Mouse (Mus musculus) kidney, embryonic 15.5 days (tissue): Measurements from ENCODE around the gene Rere. TPM values are rescaled to one million over a fixed set of nuclear protein-coding genes. Genes with fewer than 3 reads are reported as not detected.
A peak's percentile ranks its signal among the peaks of the same experiment; 100 is the strongest.

Source experiments
- ATAC-seq: fragments of 200-750 bp; cut with Nextera tagmentation; replicated peaks from 2 replicates; pipeline ENCODE4 v1.8.0; 2017; ENCODE audit warnings: moderate TSS enrichment; ENCODE audit not compliant: low FRiP score
- H3K27ac ChIP-seq: fragments of 300-500 bp; sonication (generic); 2 replicates; pipeline ENCODE4 v1.5.1; 2015; ENCODE audit warnings: mild to moderate bottlenecking, inconsistent platforms
- H3K27me3 ChIP-seq: fragments of 300-500 bp; sonication (generic); 2 replicates; pipeline ENCODE4 v1.6.1; 2015; ENCODE audit warnings: inconsistent platforms
- H3K36me3 ChIP-seq: fragments of 300-500 bp; sonication (generic); 2 replicates; pipeline ENCODE4 v1.6.1; 2015; ENCODE audit warnings: inconsistent platforms
- H3K4me1 ChIP-seq: fragments of 300-500 bp; sonication (generic); 2 replicates; pipeline ENCODE4 v1.6.1; 2015; ENCODE audit warnings: inconsistent platforms
- H3K4me2 ChIP-seq: fragments of 300-500 bp; sonication (generic); 2 replicates; pipeline ENCODE4 v1.6.1; 2015; ENCODE audit warnings: moderate library complexity, mild to moderate bottlenecking, inconsistent platforms
- H3K4me3 ChIP-seq: fragments of 300-500 bp; sonication (generic); replicated peaks from 2 replicates; pipeline ENCODE4 v1.5.1; 2015; ENCODE audit warnings: mild to moderate bottlenecking, inconsistent platforms
- H3K9ac ChIP-seq: fragments of 300-500 bp; sonication (generic); 2 replicates; pipeline ENCODE4 v1.6.1; 2015; ENCODE audit warnings: mild to moderate bottlenecking, inconsistent platforms
- H3K9me3 ChIP-seq: fragments of 300-500 bp; sonication (generic); replicated peaks from 2 replicates; pipeline ENCODE4 v1.6.1; 2016; ENCODE audit warnings: inconsistent platforms
- WGBS: fragments of 180-500 bp; shearing (Covaris S2); methylation state at CpG from one replicate; pipeline ENCODE4 v1.1.7; 2015; ENCODE audit warnings: mixed read lengths; 5-methylcytosine and 5-hydroxymethylcytosine counted together
- polyA plus RNA-seq: library from polyadenylated mRNA; unstranded; fragments of >200 nt; fragmentation: Nextera tagmentation; extraction: Ambion mirVana; gene quantifications from 2 replicates; pipeline ENCODE4 v1.2.1, GENCODE M21; 2015

The Rere gene
- polyA plus RNA-seq, 1 experiment from 2014 or later: 35.1 TPM

DNA sequence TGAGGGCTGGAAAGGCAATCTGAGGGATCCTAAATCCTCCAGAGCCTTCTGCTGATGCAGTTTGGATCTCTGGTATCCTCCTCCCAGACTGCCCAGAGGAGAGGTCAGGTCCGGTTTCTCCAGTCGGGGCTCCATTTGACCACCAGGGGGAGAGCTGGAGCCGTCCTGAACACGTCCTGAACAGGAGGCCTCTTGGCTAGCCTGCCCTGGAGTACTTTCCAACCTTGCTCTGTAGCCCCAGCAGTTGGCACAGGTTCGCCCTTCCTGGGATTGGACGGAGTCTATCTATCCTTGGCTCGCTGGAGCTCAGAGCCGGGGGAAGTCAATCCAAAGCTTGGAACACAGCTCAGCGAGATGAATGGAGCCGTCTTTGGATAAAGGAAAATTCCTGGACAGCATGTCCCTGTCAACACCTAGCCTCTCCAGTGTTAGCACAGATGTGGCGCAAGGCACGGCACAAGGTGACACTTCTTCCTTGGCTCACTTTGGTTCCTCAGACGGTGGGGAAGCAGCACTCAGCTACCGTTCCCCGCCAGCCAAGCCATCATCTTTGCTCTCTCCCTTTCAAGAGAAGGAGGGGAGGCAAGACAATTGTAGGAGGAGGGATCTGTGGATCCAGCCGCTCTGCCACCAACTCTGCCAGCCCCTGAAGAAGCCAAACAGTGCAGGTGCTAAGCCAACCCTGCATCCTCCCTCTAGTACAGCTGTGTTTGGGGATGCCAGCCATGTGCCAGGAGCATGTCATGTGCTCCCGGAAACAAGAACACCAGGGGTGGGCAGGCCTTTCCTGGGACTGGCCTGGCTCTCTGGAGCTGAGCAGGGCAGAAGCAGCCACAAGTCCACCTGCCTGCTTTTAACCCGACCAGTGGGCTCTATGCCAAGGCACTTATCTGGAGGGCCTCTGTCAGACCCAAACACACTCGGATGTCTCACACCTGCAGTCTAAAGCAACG is 23.9 kb upstream of the Rere start:
- peak overlapping the region; percentile 62; the same call in 1 of the 2 replicates for H3K27ac ChIP-seq
- H3K36me3 ChIP-seq: peaks cover 14% of the 10 kb centered on the region
- no peaks in the 10 kb centered on the region for H3K27me3 ChIP-seq
- H3K9me3 ChIP-seq: no peaks in the 10 kb centered on the region
- peak; percentile 70 for ATAC-seq
- H3K4me2 ChIP-seq: no peak overlapping the region
- no peak overlapping the region for H3K4me3 ChIP-seq
- peaks cover 34% of the 10 kb centered on the region for H3K4me1 ChIP-seq
- 49% methylated on average over 20 of the region's 20 CpGs for WGBS
- no peak overlapping the region for H3K9ac ChIP-seq

DNA sequence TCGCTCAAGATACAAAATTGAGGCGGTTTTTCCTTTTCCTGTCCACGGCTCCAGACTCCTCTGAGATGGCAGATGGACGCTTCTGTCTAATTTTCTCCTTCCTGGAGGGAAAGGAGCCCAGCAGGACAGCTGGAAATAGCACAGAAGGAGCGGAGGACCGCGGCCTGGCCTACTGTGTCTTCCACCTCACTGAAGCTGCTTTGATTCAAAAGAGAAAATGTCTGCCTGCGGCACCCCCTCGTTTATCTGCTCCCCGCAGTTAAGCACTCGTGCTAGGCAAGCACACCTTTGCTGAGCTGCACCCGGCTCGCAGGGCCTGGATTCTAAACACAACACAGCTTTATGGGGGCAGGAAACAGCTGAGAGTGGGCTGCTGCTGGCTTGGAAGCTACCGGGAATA is 23.1 kb upstream of the Rere start:
- Histone ChIP-seq H3K4me3 (no peak overlapping the region), H3K36me3 (0 out of 2 replicates have a peak, but pooled peaks cover 8% of the 10 kb centered on the region), H3K27ac (peak overlapping the region; percentile 62), H3K4me1 (peaks cover 36% of the 10 kb centered on the region), H3K9me3 (no peaks in the 10 kb centered on the region), H3K4me2 (no peak overlapping the region), H3K9ac (no peak overlapping the region), H3K27me3 (no peaks in the 10 kb centered on the region)
- 60% methylated on average over 14 of the region's 14 CpGs for WGBS
- no peak for ATAC-seq

DNA sequence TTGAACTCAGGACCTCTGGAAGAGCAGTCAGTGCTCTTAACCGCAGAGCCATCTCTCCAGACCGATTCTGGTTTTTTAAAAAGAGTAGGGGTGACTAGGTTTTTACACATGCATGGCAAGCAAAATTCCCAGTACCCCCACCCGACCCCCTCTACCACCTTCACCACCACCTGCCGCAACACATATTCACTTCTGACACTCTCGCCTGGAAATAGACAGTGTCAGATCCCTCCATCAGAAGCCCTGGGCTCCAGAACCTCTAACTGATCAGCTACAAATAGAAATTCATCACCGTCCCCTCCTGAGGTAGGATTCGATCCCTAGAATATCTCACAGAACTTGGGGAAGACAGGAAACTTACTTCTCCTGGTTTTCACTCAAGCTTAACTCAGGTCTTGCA is 21.9 kb upstream of the Rere start:
- H3K4me3 ChIP-seq: no peak overlapping the region
- no peak for ATAC-seq
- H3K36me3 ChIP-seq: 0 out of 2 replicates have a peak, but pooled peaks cover 7% of the 10 kb centered on the region
- WGBS: 94% methylated on average over 7 of the region's 7 CpGs
- H3K9ac ChIP-seq: no peak overlapping the region
- H3K27me3 ChIP-seq: no peaks in the 10 kb centered on the region
- H3K9me3 ChIP-seq: no peaks in the 10 kb centered on the region
- no peak overlapping the region for H3K27ac ChIP-seq
- H3K4me2 ChIP-seq: no peak overlapping the region
- H3K4me1 ChIP-seq: peaks cover 36% of the 10 kb centered on the region

DNA sequence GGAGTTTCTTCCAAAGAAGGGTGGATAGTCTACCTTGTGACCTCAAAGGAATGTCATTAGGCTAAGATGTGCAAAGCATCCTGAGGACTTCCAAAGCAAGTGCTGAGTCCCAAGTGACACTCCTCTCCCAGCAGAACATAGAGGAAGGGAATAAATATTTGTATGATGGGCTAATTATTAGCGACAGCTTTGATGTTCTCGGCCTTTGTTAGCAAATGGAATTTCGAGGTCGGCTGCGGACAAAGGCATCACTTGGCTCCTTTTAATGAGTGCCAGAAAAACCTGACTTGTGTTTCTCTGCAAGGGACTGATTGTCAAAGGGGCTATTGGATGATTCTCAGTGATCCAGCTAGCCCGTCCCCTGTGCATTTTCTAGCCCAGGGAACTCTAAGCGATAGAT is 21.3 kb upstream of the Rere start:
- H3K36me3 ChIP-seq: 0 out of 2 replicates have a peak, but pooled peaks cover 2% of the 10 kb centered on the region
- no peak overlapping the region for H3K4me3 ChIP-seq
- peaks cover 39% of the 10 kb centered on the region for H3K4me1 ChIP-seq
- H3K27me3 ChIP-seq: no peaks in the 10 kb centered on the region
- ATAC-seq: no peak
- WGBS: 70% methylated on average over 7 of the region's 7 CpGs
- H3K9ac ChIP-seq: no peak overlapping the region
- H3K27ac ChIP-seq: no peak overlapping the region
- H3K4me2 ChIP-seq: no peak overlapping the region
- H3K9me3 ChIP-seq: no peaks in the 10 kb centered on the region

DNA sequence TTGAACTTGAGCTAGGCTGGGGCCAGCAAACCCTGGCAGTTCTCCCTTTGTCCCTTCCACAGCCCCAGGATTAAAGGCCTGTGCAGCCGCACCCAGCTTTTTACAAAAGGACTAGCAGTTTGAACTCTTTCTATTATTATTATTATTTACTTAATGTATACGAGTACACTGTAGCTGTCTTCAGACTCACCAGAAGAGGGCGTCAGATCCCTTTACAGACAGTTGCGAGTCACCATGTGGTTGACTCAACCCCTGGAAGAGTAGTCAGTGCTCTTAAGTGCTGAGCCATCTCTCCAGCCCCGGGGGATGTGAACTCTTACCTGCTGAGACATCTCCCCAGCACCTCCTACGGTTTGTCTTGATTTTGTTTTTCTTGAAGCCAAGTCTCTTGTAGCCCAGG is 20.7 kb upstream of the Rere start:
- Histone ChIP-seq H3K4me1 (peaks cover 42% of the 10 kb centered on the region), H3K4me3 (no peak overlapping the region), H3K4me2 (no peak overlapping the region), H3K9ac (no peak overlapping the region), H3K36me3 (no peaks in the 10 kb centered on the region), H3K27me3 (no peaks in the 10 kb centered on the region), H3K9me3 (no peaks in the 10 kb centered on the region), H3K27ac (no peak overlapping the region)
- WGBS: 49% methylated on average over 6 of the region's 6 CpGs
- ATAC-seq: no peak

DNA sequence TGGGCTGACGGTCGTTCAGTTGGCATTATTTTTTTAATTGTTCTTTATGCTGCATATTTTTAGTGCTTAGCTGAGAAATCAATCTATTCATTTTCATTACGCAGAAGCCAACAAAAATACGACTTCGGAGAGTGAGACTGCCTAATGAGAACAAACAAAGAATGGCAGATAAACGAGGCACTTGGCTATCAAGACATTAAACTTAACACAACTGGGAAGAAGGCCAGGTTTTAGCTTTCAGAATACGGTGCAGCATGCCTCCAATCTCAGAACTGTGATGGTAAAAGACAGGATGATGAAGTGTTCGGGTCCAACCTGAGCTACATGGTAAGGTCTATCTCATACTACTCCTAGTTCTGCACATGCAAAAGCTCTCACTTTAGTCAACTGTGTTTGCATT is 19.1 kb upstream of the Rere start:
- Histone ChIP-seq H3K36me3 (no peaks in the 10 kb centered on the region), H3K9ac (no peak overlapping the region), H3K27me3 (no peaks in the 10 kb centered on the region), H3K9me3 (no peaks in the 10 kb centered on the region), H3K4me3 (no peak overlapping the region), H3K27ac (no peak overlapping the region), H3K4me1 (peaks cover 47% of the 10 kb centered on the region), H3K4me2 (no peak overlapping the region)
- WGBS: 59% methylated on average over 8 of the region's 8 CpGs
- no peak for ATAC-seq

DNA sequence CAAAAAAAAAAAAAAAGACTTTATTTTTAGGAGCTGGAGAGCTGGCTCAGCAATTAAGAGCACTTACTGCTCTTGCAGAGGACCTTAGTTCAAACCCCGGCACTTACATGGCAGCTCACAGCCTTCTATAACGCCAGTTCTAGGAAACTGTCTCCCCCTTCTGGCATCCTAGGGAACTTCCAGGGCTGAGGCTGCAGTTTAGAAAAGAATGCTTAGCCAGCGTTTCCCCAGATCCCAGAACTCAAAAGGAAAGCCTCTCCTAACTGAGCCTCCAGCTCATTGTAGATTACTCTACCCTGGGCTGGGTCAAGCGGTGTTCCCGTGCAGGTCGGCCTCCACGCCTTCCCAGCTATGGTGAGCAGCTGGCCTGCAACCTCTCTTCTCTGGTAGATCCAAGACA is 16.5 kb upstream of the Rere start:
- no peak for ATAC-seq
- peak overlapping the region; percentile 56; the same call in 1 of the 2 replicates for H3K27ac ChIP-seq
- 56% methylated on average over 7 of the region's 7 CpGs for WGBS

DNA sequence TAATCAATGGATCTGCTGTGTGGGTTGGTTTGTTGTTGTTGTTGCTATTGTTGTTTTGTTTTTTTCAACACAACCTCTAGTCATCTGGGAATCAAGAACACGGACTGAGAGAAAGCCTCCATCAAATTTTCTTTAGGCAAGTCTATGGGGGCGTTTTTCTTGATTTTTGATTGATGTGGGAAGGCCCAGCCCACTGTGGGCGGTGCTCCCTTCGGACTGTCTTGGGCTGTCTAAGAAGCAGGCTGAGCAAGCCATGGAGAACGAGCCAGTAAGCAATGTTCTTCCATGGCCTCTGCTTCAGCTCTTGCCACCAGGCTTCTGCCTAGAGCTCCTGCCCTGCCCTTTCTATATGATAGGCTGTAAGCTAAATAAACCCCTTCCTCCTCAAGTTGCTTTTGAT is 16.0 kb upstream of the Rere start:
- no peak for ATAC-seq
- no peak overlapping the region for H3K4me2 ChIP-seq
- no peaks in the 10 kb centered on the region for H3K9me3 ChIP-seq
- H3K27ac ChIP-seq: no peak overlapping the region
- no peak overlapping the region for H3K4me3 ChIP-seq
- no peaks in the 10 kb centered on the region for H3K36me3 ChIP-seq
- H3K4me1 ChIP-seq: peaks cover 43% of the 10 kb centered on the region
- H3K27me3 ChIP-seq: no peaks in the 10 kb centered on the region
- 68% methylated on average over 5 of the region's 5 CpGs for WGBS
- H3K9ac ChIP-seq: no peak overlapping the region

More for the DNA sequence above, 16.5 kb upstream of the Rere start:
- Histone ChIP-seq H3K4me3 (no peak overlapping the region), H3K4me2 (no peak overlapping the region), H3K27me3 (no peaks in the 10 kb centered on the region), H3K9ac (no peak overlapping the region), H3K36me3 (no peaks in the 10 kb centered on the region), H3K9me3 (no peaks in the 10 kb centered on the region), H3K4me1 (peaks cover 41% of the 10 kb centered on the region)

DNA sequence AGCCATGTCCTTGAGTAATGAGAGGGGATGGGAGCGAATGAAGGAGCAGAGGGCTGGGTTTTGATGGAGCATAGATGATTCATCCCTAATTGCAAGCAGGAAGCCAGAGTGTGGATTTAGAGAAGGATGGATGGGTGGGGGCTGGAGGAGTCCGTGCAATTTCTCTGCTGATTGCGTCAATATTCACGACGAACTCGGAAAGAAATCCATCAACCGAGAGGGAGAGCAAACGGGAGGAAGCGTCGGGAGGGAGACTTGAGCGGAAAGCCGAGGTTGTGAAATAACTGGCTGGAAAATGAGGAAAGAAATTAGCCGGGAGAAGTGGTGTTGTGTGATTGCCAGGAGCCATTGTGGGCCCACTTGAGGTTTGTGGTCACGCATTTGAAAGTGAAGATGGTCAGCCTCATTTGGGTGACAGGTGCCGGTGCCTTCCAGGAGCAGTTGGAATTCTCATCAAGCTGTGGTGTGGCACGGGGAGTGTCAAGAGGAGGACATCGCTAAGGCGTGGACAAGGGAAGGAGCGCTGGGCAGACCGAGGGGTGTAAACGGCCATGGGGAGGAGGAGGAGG is 14.7 kb upstream of the Rere start:
- WGBS: 68% methylated on average over 21 of the region's 21 CpGs
- ATAC-seq: no peak
- H3K27ac ChIP-seq: no peak overlapping the region

DNA sequence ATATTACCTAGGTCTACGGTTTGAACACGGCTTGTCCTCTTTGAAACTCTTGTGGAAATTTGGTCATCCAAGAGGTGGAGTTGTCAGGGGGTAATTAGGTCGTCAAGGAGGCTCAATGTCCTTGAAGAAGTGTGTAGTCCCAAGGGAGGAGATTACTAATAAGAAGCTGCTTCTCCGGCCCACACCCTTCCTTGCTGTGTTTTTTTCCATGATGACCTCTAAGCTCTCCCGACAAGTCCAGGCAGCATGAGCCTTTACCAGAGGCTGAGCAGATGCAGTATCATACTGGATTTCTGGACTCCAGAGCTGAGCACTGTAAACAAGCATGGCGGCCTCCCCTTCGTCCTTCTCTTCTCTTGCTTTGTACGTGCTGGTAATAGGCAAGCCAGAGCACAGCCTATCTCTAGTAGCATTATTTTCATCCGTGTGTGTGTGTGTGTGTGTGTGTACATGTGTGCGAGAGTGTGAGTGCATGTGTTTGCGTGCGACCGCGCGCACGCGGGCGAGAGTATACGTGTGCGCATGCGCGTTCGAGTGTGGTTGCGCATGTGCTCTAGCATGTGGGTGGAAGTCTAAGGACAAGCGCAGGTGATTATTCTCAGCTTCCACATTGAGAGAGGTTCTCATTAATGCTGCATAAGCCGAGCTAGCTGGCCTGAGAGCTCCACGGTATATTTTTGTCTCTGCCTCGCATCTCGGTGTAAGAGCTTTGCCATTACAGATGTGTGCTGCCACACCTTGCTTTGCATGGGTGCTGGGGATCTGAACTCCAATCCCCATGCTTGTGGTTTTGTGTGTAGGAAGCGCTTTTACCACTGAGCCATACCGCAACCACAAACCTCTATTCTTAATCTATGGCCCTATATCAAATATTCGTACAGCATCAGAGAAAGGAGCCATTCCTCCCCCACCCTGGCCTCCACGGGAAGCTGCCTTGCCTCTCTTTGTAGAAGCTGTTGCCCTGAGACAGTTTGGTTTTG is 12.5 kb upstream of the Rere start:
- no peaks in the 10 kb centered on the region for H3K36me3 ChIP-seq
- H3K4me1 ChIP-seq: peaks cover 55% of the 10 kb centered on the region
- peak overlapping the region; percentile 28; the same call in 1 of the 2 replicates for H3K4me2 ChIP-seq
- no peak overlapping the region for H3K4me3 ChIP-seq
- WGBS: 79% methylated on average over 33 of the region's 33 CpGs
- H3K27me3 ChIP-seq: no peaks in the 10 kb centered on the region
- no peaks in the 10 kb centered on the region for H3K9me3 ChIP-seq
- H3K9ac ChIP-seq: no peak overlapping the region
- peak overlapping the region; percentile 80 for H3K27ac ChIP-seq
- no peak for ATAC-seq

More for the DNA sequence above, 14.7 kb upstream of the Rere start:
- no peaks in the 10 kb centered on the region for H3K9me3 ChIP-seq
- peaks cover 44% of the 10 kb centered on the region for H3K4me1 ChIP-seq
- no peaks in the 10 kb centered on the region for H3K36me3 ChIP-seq
- H3K4me3 ChIP-seq: no peak overlapping the region
- no peaks in the 10 kb centered on the region for H3K27me3 ChIP-seq
- H3K4me2 ChIP-seq: no peak overlapping the region
- H3K9ac ChIP-seq: no peak overlapping the region

DNA sequence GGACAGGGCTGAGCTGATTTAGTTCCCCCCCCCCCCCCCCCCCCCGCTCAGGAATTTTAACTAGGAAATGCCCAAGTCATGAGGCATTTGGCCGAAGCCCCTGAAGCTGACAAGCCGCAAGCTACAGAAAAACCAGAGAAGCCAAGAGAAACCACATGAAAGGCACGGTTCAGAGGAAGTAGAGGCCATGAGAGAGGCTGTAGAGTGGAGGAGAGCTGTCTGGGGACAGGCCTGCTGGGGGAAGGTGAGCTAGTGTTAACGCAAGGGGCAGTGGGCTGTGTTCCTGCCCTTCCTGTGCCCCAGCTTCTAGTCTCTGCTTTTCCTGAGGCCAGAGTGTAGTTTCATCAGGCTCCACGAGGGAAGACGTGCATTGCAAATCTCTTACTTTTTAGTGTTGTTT is 11.8 kb upstream of the Rere start:
- WGBS: 13% methylated on average over 7 of the region's 7 CpGs
- Histone ChIP-seq H3K9ac (no peak overlapping the region), H3K4me3 (no peak overlapping the region), H3K9me3 (no peaks in the 10 kb centered on the region), H3K4me1 (peaks cover 55% of the 10 kb centered on the region), H3K36me3 (no peaks in the 10 kb centered on the region), H3K27ac (peak overlapping the region; percentile 80), H3K4me2 (peak overlapping the region; percentile 28), H3K27me3 (no peaks in the 10 kb centered on the region)
- ATAC-seq: peak; percentile 43; the same call in 1 of the 2 replicates
